Mouse (Mus musculus) thymus, postnatal 14 days (tissue): Measurements from ENCODE around the gene Aaed1.
"Not testable (repeated sequence)": the region's sequence is repeated elsewhere in the genome, so short reads cannot be mapped to it uniquely, and the experiment has no call there.

Experiments used
- DNase-seq: peaks from one replicate; pipeline ENCODE4 v3.0.0; 2021

Aaed1 gene

DNA sequence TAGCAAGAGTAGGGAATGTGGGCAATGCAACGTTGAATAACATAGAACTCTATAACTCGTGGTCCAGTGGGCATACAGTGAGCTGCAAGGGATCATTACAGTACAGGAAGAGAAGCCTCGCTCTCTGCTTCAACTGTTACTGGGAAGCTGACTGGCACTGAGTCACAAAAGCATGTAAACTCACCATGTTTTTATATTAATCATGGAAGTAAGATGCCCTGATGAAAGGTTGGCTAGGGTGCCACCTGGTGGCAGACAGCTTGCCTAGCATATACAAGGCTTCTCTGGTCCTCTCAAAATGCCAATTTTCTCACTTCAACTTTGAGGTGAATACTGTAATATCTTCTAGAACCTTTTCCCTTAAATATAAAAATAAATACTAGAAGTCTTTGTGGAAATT lies 6.4 kb downstream of the Aaed1 start:
- DNase-seq, result peak; percentile 65

DNA sequence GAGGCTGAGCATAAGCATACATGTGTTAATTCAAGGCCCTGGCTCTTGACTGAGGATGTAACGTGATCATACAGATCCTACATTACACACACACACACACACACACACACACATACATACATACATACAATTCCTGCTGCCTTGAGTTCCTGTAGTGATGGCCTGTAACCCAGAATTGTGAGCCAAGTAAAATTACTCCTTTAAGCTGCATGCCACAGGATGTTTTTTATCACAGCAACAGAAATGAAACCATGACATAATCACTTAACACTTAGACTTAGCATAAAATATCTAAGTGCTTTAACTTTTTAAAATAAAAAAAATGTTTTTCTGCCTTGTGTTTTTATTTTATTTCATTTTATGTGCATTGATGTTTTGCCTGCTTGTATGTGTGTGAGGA lies 13.4 kb downstream of the Aaed1 start:
- no peak for DNase-seq

DNA sequence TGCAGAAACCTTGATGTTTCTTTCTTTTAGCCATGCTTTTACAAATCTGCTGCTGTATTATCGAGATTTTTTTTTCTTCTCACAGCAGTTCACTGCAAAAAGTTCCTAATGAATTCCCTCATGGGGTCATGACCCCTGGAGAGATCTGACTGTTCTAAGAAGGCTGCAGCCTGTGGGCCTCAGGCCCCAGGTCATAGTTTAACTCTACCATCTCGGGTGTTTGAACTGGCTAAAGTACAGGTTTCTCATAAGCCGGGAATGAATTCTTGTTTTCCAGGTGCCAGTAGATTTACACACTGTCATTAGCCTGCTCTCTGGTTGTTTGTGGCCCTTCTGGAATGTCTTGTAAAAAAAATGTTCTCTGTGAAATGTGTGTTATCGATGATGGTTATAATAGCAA lies 25.7 kb downstream of the Aaed1 start:
- DNase-seq, result no peak

GRCm38 (mm10) chr13:64286321-64286720 lies 26.2 kb downstream of the Aaed1 start:
- DNase-seq, result no peak

- no peak for DNase-seq
Measured at GRCm38 (mm10) chr13:64284676-64285075, 27.8 kb downstream of the Aaed1 start.

GRCm38 (mm10) chr13:64280940-64281339 lies 31.6 kb downstream of the Aaed1 start:
- no peak for DNase-seq

DNA sequence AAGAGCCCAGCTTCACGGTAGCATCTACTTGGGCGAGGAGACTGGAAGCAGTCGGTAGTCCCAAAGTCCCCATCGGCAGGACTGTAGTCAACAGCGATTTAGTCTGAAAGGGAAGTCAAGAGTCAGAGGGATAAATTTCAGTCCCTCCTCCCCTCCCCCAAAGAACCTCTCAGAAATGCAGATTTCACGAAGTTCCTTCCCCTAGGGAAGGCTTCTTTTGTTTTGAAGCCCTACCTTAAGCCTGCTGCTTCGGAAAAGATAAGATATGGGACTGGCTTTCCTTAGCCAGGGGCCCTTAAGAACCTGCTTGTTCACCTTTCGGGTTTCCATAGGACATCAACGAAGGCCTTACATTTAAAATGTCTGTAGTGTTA lies 36.8 kb downstream of the Aaed1 start:
- no peak for DNase-seq

GRCm38 (mm10) chr13:64274879-64275753 lies 37.4 kb downstream of the Aaed1 start, which contains the start of gene Cdc14b:
Gene Cdc14b (minus strand): TSS chr13:64275290.
- DNase-seq, result peak; percentile 81

DNA sequence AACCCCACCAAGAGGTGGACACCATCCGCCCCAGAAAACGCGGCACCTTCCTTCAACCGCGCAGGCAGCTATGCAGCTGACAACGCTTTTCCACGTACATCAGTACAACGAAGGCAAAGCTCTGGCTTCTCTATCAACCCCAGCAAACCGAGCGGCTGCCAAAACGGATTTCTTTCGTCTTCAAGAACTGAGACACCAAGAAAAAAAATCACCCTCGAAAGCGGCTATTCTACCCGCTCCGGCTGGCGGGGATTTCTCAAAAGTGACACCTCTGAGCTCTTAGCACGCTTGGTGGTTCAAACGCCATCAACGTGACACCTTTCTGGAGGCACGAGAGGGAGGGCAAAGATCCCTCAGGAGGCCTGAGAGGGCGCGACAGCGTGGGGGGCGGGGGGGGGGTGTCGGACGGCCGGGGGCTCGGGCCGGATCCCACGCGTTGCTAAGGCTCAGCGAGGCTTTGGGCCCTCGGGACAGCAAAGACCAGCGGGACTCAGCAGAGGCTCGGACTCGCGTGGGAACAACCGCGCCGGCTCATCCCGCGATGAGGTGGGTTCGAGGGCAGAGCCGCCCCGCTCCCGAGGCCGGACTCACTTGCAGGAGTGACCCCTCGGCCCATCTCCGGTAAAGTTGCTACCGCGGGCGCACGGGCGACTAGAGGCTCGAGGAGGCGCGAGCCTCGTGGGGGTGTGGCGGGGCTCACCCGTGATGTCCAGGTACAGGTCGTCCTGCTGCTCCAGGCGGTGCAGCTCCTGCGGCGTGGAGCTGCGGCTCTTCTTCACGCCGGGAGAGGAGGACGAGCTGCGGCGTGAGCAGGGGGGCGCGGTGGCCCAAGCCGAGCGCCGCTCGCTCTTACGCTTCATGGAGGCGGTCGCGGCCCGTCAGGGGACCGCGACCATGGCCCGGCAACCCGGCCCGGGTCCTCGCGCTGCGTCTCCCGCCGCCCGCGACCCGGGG lies 38.3 kb downstream of the Aaed1 start:
- DNase-seq, result peak; percentile 29

DNA sequence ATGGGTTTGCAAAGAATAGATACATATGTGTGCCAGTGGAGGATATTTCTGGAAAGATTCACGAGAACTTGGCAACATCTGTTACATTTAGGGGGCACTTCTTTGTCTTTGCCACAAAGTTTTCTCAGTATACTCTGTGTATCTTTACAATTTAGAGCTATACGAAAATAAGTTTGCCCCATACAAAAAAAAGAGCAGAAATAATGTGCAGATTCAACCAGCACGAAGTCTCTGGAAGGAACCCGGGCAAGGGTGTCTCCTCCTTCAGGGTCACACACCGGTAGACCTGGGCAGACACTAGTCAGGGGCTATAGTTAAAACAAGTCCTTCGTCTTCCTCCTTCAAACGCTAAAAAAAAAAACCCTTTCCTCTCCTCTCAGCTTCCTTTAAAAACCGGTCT lies 39.2 kb downstream of the Aaed1 start:
- no peak for DNase-seq

- no peak for DNase-seq
Measured at GRCm38 (mm10) chr13:64268384-64268783, 44.1 kb downstream of the Aaed1 start.

DNA sequence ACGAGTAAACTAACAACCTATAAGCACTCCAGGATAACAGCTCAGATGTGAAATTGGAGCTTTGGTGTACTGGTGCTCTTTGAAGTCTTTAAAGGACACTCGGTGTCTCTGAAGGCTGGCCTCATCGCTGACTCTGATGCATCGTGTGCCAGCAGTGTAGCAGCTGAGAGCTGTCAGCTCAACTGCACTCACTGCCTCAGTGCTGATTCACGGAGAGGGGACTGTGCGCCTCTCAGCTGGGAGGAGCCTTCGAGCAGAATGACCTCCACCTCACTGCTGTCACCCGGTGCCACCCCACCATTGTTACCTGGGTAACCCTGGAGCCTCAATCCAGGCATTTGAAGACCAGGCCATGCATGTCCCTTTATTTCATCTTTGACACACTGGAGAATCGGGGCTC lies 45.4 kb downstream of the Aaed1 start:
- no peak for DNase-seq

- no peak for DNase-seq
Measured at GRCm38 (mm10) chr13:64264586-64264985, 47.9 kb downstream of the Aaed1 start.

DNA sequence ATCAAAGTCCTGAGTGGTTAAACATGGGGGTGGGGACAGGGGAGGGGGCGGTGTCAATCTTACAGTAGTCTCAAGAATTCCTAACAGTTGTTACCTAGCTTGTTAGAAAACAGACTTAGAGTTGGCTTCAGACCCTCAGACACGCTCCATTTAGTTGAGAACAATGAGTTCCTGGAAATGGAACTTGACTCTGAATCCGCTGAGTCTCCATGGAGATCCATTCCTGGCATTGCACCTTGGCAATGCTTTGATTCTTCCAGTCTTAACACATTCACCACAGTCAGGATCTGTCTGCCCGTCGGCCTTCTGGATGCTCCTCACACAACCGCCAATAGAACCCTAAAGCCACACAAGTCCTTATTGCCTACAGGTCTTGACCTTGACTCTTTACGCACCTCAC lies 52.6 kb downstream of the Aaed1 start:
- DNase-seq, result no peak

DNA sequence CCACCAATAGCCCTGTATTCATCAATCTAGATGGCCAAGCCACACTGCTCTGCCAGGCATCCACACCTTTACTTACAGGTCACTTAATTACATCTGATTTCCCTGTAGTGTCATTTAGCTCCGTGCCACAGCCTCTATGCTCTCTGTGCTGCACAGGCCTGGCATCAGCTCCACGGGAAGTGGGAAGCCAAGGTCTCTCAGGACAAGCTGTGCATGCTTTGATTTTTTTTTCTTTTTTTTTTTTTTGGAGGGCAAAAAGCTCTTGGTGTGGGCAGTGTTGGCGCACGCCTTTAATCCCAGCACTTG lies 54.0 kb downstream of the Aaed1 start:
- DNase-seq, result no peak

GRCm38 (mm10) chr13:64257814-64258515 lies 54.5 kb downstream of the Aaed1 start:
- no peak for DNase-seq

GRCm38 (mm10) chr13:64257010-64257813 lies 55.3 kb downstream of the Aaed1 start:
- no peak for DNase-seq

DNA sequence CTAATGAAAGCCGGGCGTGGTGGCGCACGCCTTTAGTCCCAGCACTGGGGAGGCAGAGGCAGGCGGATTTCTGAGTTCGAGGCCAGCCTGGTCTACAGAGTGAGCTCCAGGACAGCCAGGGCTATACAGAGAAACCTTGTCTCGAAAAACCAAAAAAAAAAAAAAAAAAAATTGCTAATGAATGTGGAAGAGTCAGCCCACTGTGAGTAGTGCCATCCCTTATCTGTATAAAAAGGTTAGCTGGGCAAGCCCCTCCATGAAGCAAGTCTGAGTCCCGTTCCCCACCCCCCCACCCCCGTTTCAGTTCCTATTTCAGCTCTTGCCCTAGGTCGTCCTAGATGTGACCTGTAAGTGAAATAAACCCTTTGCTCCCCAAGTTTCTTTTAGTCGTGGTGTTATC lies 58.3 kb downstream of the Aaed1 start:
- DNase-seq, result not testable (repeated sequence)

DNA sequence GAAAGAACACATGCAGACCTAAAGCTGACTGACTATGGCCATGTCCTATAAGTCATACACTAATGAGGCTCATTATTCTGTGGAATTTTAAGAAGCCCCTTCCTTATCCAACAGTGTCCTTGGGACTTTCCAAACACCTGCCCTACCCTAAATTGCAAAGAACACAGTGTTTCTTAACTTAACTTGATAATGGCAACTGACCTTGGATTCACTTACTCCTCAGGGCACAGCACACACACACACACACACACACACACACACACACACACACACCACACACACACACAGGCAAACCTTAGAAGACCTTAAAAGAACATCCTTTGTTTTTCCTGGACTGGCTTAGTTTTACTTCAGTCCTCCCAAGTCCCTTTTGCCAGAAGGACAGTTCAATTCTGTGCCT lies 58.8 kb downstream of the Aaed1 start:
- no peak for DNase-seq

GRCm38 (mm10) chr13:64252147-64252546 lies 60.4 kb downstream of the Aaed1 start:
- DNase-seq, result no peak

DNA sequence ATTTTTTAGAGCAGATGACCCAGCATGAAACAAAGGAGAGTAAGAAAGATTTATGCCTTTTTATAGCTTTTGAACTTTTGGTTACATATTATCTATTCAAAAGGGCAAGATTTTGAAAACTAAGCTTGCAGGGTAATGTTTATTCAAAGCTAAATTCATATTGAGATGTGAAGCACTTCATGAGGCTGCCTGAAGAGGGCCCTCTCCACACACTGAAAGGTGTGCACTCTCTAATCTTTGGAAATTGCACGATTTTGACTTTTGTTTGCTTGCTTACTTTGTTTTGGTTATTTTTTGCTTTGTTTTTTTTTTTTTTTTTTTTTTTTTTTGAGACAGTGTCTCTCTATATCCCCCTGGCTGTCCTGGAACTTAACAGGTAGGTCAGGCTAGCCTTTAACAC lies 62.1 kb downstream of the Aaed1 start:
- peak; percentile 70 for DNase-seq

- DNase-seq, result peak; percentile 96
Measured at GRCm38 (mm10) chr13:64248775-64249524, 63.6 kb downstream of the Aaed1 start.
